Mouse (Mus musculus) myocyte (in vitro differentiated cells): Measurements from ENCODE around the gene Olfr309.

Experiments used
- CEBPB ChIP-seq: IDR thresholded peaks from 2 replicates; pipeline ENCODE4 v1.6.1; 2011; ENCODE audit warnings: mild to moderate bottlenecking, moderate library complexity; ENCODE audit not compliant: poor library complexity, insufficient read depth, severe bottlenecking
- E2F4 ChIP-seq: IDR thresholded peaks from one replicate; pipeline ENCODE4 v1.6.1; 2011; ENCODE audit warnings: mild to moderate bottlenecking, control low read depth, moderate library complexity; ENCODE audit not compliant: insufficient read depth
- MAX ChIP-seq: IDR thresholded peaks from one replicate; pipeline ENCODE4 v1.6.1; 2011; ENCODE audit warnings: low read depth, mild to moderate bottlenecking, control low read depth
- MYOD1 ChIP-seq, 3 experiments: IDR thresholded peaks; one replicate each; pipeline ENCODE4 v1.6.1; 2011; ENCODE audit warnings: control low read depth in 2 of 3, low read depth in 2 of 3, mild to moderate bottlenecking in 2 of 3, moderate library complexity in 1 of 3; ENCODE audit not compliant: insufficient read length in 2 of 3, control insufficient read depth in 1 of 3
- MYOG ChIP-seq, 3 experiments: IDR thresholded peaks; one replicate each; pipeline ENCODE4 v1.6.1; 2011; ENCODE audit warnings: control low read depth in 2 of 3, low read depth in 2 of 3, mild to moderate bottlenecking in 2 of 3; ENCODE audit not compliant: insufficient read length in 2 of 3, control insufficient read depth in 1 of 3, insufficient read depth in 1 of 3
- POLR2A ChIP-seq: IDR thresholded peaks from one replicate; pipeline ENCODE4 v1.6.1; 2011; ENCODE audit warnings: low read depth, mild to moderate bottlenecking, control low read depth, moderate library complexity; ENCODE audit not compliant: insufficient read length
- POLR2AphosphoS2 ChIP-seq: IDR thresholded peaks from one replicate; pipeline ENCODE4 v1.6.1; 2011; ENCODE audit warnings: low read depth, control low read depth; ENCODE audit not compliant: insufficient read length
- TCF12 ChIP-seq: IDR thresholded peaks from one replicate; pipeline ENCODE4 v1.6.1; 2011; ENCODE audit warnings: mild to moderate bottlenecking, control low read depth; ENCODE audit not compliant: poor library complexity, insufficient read depth, severe bottlenecking
- TCF3 ChIP-seq: IDR thresholded peaks from one replicate; pipeline ENCODE4 v1.6.1; 2011; ENCODE audit warnings: low read depth, control low read depth; ENCODE audit not compliant: insufficient read length
- USF1 ChIP-seq: IDR thresholded peaks from one replicate; pipeline ENCODE4 v1.6.1; 2011; ENCODE audit warnings: low read depth, mild to moderate bottlenecking, control low read depth, moderate library complexity

GRCm38 (mm10) chr7:86342881-86343565 is 29.5 kb upstream of the Olfr309 start:
- TF ChIP-seq MAX (no peak), CEBPB (no peak), POLR2A (no peak), MYOD1 (IDR thresholded peaks at IDR 0.05; ENCODE audit: control insufficient read depth in 1 of 3, insufficient read length in 2 of 3, low read depth in 2 of 3) (no peak), USF1 (no peak), E2F4 (no peak), TCF12 (no peak), MYOG (IDR thresholded peaks at IDR 0.05; ENCODE audit: control insufficient read depth in 1 of 3, insufficient read depth in 1 of 3, insufficient read length in 2 of 3, low read depth in 2 of 3) (no peak), POLR2AphosphoS2 (no peak), TCF3 (no peak)
